Mouse (Mus musculus) lung, embryonic 16.5 days (tissue): ENCODE measurements around the gene Cox8a. TPM values are rescaled to one million over a fixed set of nuclear protein-coding genes. Genes with fewer than 3 reads are reported as not detected.

Source experiments
- ATAC-seq: fragments of 200-750 bp; cut with Nextera tagmentation; 2 replicates; pipeline ENCODE4 v1.8.0; 2017; ENCODE audit warnings: low read depth, mild to moderate bottlenecking, moderate library complexity
- H3K27ac ChIP-seq: fragments of 300-500 bp; sonication (generic); 2 replicates; pipeline ENCODE4 v1.5.1; 2014; ENCODE audit warnings: mild to moderate bottlenecking, control low read depth, low read length
- H3K27me3 ChIP-seq: fragments of 300-500 bp; sonication (generic); 2 replicates; pipeline ENCODE4 v1.6.1; 2014; ENCODE audit warnings: low read depth, low read length, mixed read lengths; ENCODE audit not compliant: control insufficient read depth, insufficient read depth
- H3K36me3 ChIP-seq: fragments of 300-500 bp; sonication (generic); 2 replicates; pipeline ENCODE4 v1.6.1; 2014; ENCODE audit warnings: low read length; ENCODE audit not compliant: control insufficient read depth, insufficient read depth
- H3K4me1 ChIP-seq: fragments of 300-500 bp; sonication (generic); replicated peaks from 2 replicates; pipeline ENCODE4 v1.6.1; 2014; ENCODE audit warnings: low read length, mixed read lengths; ENCODE audit not compliant: control insufficient read depth, insufficient read depth
- H3K4me2 ChIP-seq: fragments of 300-500 bp; sonication (generic); 2 replicates; pipeline ENCODE4 v1.6.1; 2014; ENCODE audit warnings: low read depth, low read length, control low read depth
- H3K4me3 ChIP-seq: fragments of 300-500 bp; sonication (generic); 2 replicates; pipeline ENCODE4 v1.5.1; 2014; ENCODE audit warnings: mild to moderate bottlenecking, low read length, control low read depth
- H3K9ac ChIP-seq: fragments of 300-500 bp; sonication (generic); 2 replicates; pipeline ENCODE4 v1.6.1; 2014; ENCODE audit warnings: low read length, control low read depth
- H3K9me3 ChIP-seq: fragments of 300-500 bp; sonication (generic); 2 replicates; pipeline ENCODE4 v1.6.1; 2016; ENCODE audit warnings: low read length; ENCODE audit not compliant: control insufficient read depth
- WGBS: fragments of 180-500 bp; shearing (Covaris S2); extraction: QIAGEN DNeasy Blood & Tissue Kit; methylation state at CpG from one replicate; pipeline ENCODE4 v1.1.7; 2014; 5-methylcytosine and 5-hydroxymethylcytosine counted together
- polyA plus RNA-seq: library from polyadenylated mRNA; unstranded; fragments of >200 nt; fragmentation: Nextera tagmentation; extraction: Ambion mirVana; gene quantifications from 2 replicates; pipeline ENCODE4 v1.2.1, GENCODE M21; 2015

Cox8a gene
- polyA plus RNA-seq, 1 experiment from 2014 or later: 899 TPM

- no peak for ATAC-seq
- Histone ChIP-seq H3K4me1 (no peaks in the 10 kb centered on the region), H3K9ac (no peak overlapping the region), H3K27me3 (no peaks in the 10 kb centered on the region), H3K4me3 (no peak overlapping the region), H3K9me3 (no peaks in the 10 kb centered on the region), H3K27ac (no peak overlapping the region), H3K4me2 (no peak overlapping the region), H3K36me3 (peaks cover 21% of the 10 kb centered on the region)
- WGBS: 77% methylated on average over 6 of the region's 6 CpGs
These were observed 9.1 kb upstream of the Cox8a start for GRCm38 (mm10) chr19:7226511-7226914.

- Histone ChIP-seq H3K9me3 (no peaks in the 10 kb centered on the region), H3K9ac (no peak overlapping the region), H3K27ac (no peak overlapping the region), H3K4me1 (no peaks in the 10 kb centered on the region), H3K27me3 (no peaks in the 10 kb centered on the region), H3K4me3 (no peak overlapping the region), H3K4me2 (no peak overlapping the region), H3K36me3 (peaks cover 21% of the 10 kb centered on the region)
- no peak for ATAC-seq
- 76% methylated on average over 9 of the region's 9 CpGs for WGBS
These were observed 7.8 kb upstream of the Cox8a start for GRCm38 (mm10) chr19:7225096-7225690.

DNA sequence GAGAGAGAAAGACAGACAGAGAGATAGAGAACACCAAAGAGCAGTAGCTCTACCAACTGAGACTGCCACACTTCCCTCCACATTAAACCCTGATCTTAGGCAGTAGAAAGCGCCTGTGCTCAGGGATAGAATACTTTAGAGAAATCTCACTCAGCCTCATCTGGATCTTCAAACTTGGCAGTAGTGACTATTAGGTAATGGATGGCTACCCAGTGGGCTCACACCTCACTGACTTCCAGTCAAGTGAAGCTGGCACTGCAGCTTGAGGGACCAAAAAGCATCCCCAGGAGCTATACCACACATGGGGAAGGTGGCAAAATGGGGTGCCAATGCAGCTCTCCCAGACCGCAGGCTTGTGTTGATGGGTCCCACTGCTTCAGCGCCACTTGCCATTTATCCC is 6.8 kb upstream of the Cox8a start:
- H3K9me3 ChIP-seq: no peaks in the 10 kb centered on the region
- H3K9ac ChIP-seq: no peak overlapping the region
- no peak for ATAC-seq
- H3K27me3 ChIP-seq: no peaks in the 10 kb centered on the region
- no peak overlapping the region for H3K4me2 ChIP-seq
- peaks cover 14% of the 10 kb centered on the region for H3K36me3 ChIP-seq
- 87% methylated on average over 3 of the region's 3 CpGs for WGBS
- H3K27ac ChIP-seq: no peak overlapping the region
- no peak overlapping the region for H3K4me3 ChIP-seq
- no peaks in the 10 kb centered on the region for H3K4me1 ChIP-seq

- Histone ChIP-seq H3K27ac (no peak overlapping the region), H3K4me3 (no peak overlapping the region), H3K4me2 (no peak overlapping the region), H3K36me3 (peaks cover 10% of the 10 kb centered on the region), H3K4me1 (no peaks in the 10 kb centered on the region), H3K27me3 (no peaks in the 10 kb centered on the region), H3K9ac (no peak overlapping the region), H3K9me3 (no peaks in the 10 kb centered on the region)
- no peak for ATAC-seq
These were observed 6.1 kb upstream of the Cox8a start for GRCm38 (mm10) chr19:7223488-7223887.

DNA sequence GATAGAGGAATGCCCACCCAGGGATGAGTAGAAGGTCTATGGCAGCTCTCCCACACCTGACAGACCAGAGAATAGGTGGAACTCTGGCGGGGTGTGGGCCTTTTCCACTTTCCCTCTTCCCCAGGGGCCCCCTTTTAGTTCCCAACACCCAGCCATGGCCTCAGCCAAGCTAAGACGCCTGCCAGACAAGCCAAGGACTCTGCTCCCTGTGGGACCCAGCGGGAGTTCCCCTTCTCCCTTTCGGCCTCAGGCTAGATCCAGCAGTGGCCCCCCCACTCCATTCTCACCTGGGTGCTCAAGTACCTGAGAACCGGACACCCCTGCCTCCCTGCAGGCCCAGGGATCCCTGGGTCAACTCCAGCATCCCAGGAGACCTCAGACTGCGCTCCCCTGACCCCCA is 4.8 kb upstream of the Cox8a start:
- no peak overlapping the region for H3K27ac ChIP-seq
- no peak overlapping the region for H3K9ac ChIP-seq
- 0 out of 2 replicates have a peak, but pooled peaks cover 3% of the 10 kb centered on the region for H3K36me3 ChIP-seq
- ATAC-seq: no peak
- H3K9me3 ChIP-seq: no peaks in the 10 kb centered on the region
- H3K4me2 ChIP-seq: no peak overlapping the region
- H3K4me3 ChIP-seq: no peak overlapping the region
- H3K4me1 ChIP-seq: peaks cover 2% of the 10 kb centered on the region; the same call in 1 of the 2 replicates
- 84% methylated on average over 6 of the region's 6 CpGs for WGBS
- H3K27me3 ChIP-seq: no peaks in the 10 kb centered on the region

- WGBS: 92% methylated on average over 5 of the region's 5 CpGs
- no peak overlapping the region for H3K9ac ChIP-seq
- no peak overlapping the region for H3K4me2 ChIP-seq
- peaks cover 13% of the 10 kb centered on the region for H3K36me3 ChIP-seq
- no peak for ATAC-seq
- H3K9me3 ChIP-seq: no peaks in the 10 kb centered on the region
- H3K4me3 ChIP-seq: no peak overlapping the region
- no peaks in the 10 kb centered on the region for H3K27me3 ChIP-seq
- H3K4me1 ChIP-seq: peaks cover 30% of the 10 kb centered on the region
- H3K27ac ChIP-seq: no peak overlapping the region
These were observed 1.3 kb upstream of the Cox8a start for GRCm38 (mm10) chr19:7218753-7219152.

DNA sequence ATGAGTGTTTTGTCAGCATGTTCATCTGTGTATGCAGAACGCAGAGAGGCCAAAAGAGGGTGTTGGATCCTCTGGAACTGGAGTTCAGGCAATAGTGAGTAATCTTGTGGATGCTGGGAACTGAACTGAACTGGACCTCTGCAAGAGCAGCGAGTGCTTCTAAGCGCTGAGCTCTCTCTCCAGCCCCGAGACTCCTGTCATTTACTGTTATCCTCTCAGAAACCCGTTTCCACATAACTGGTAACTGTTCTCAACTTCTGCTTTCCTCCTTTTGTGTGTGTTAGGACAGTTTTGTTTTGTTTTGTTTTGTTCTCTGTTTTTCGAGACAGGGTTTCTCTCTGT is 481 bp upstream of the Cox8a start:
- WGBS: 10% methylated on average over 6 of the region's 6 CpGs
- no peak overlapping the region for H3K27ac ChIP-seq

GRCm38 (mm10) chr19:7214484-7214883 is 2.9 kb downstream of the Cox8a start:
- H3K36me3 ChIP-seq: peaks cover 15% of the 10 kb centered on the region
- peaks cover 33% of the 10 kb centered on the region for H3K4me1 ChIP-seq
- H3K9me3 ChIP-seq: no peaks in the 10 kb centered on the region
- peak overlapping the region; percentile 14; the same call in 1 of the 2 replicates for H3K4me2 ChIP-seq
- H3K27me3 ChIP-seq: no peaks in the 10 kb centered on the region
- peak; percentile 50 for ATAC-seq
- H3K27ac ChIP-seq: peak overlapping the region; percentile 36; the same call in 1 of the 2 replicates
- WGBS: 36% methylated on average over 5 of the region's 5 CpGs
- H3K9ac ChIP-seq: peak overlapping the region; percentile 32; the same call in 1 of the 2 replicates
- H3K4me3 ChIP-seq: no peak overlapping the region

More for the DNA sequence above, 481 bp upstream of the Cox8a start:
- Histone ChIP-seq H3K9ac (no peak overlapping the region), H3K4me2 (peak overlapping the region; percentile 67), H3K27me3 (no peaks in the 10 kb centered on the region), H3K4me1 (peaks cover 33% of the 10 kb centered on the region), H3K36me3 (peaks cover 15% of the 10 kb centered on the region), H3K4me3 (peak overlapping the region; percentile 73), H3K9me3 (no peaks in the 10 kb centered on the region)
- no peak for ATAC-seq

GRCm38 (mm10) chr19:7213010-7213409 is 4.4 kb downstream of the Cox8a start:
- no peak overlapping the region for H3K27ac ChIP-seq
- no peak for ATAC-seq
- H3K9ac ChIP-seq: no peak overlapping the region
- no peak overlapping the region for H3K4me3 ChIP-seq
- H3K4me1 ChIP-seq: peaks cover 33% of the 10 kb centered on the region
- no peaks in the 10 kb centered on the region for H3K27me3 ChIP-seq
- peaks cover 15% of the 10 kb centered on the region for H3K36me3 ChIP-seq
- no peaks in the 10 kb centered on the region for H3K9me3 ChIP-seq
- 88% methylated on average over 3 of the region's 3 CpGs for WGBS
- H3K4me2 ChIP-seq: no peak overlapping the region

DNA sequence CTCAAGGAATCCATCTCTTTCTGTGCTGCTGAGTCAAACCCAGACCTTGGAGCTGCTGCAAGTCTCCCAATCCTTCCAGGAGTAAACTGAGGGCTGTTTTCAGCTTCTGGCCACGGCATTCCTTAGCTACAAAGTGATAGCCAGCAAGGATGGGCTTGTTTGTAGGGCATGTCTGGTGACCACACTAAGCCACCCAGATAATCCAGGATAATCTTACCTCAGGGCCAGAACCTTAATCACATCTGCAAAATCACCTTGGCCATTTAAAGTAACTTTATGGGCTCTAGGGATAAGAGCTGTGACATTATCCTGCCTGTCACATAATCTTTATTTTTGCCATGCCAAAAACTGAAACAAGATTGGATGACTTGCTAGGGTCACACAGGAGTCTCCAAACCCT is 5.2 kb downstream of the Cox8a start:
- Histone ChIP-seq H3K9me3 (no peaks in the 10 kb centered on the region), H3K4me3 (no peak overlapping the region), H3K27ac (no peak overlapping the region), H3K4me1 (peaks cover 31% of the 10 kb centered on the region), H3K27me3 (no peaks in the 10 kb centered on the region), H3K9ac (no peak overlapping the region), H3K36me3 (peaks cover 15% of the 10 kb centered on the region), H3K4me2 (no peak overlapping the region)
- no peak for ATAC-seq
- WGBS: 65% methylated on average over 1 of the region's 1 CpGs
